Mouse (Mus musculus): ENCODE data around the gene Rapsn. TPM values are rescaled to one million over a fixed set of nuclear protein-coding genes. Genes with fewer than 3 reads are reported as not detected.

The Rapsn gene
- polyA plus RNA-seq, 1 experiment from 2014 or later = 3.5 TPM

DNA sequence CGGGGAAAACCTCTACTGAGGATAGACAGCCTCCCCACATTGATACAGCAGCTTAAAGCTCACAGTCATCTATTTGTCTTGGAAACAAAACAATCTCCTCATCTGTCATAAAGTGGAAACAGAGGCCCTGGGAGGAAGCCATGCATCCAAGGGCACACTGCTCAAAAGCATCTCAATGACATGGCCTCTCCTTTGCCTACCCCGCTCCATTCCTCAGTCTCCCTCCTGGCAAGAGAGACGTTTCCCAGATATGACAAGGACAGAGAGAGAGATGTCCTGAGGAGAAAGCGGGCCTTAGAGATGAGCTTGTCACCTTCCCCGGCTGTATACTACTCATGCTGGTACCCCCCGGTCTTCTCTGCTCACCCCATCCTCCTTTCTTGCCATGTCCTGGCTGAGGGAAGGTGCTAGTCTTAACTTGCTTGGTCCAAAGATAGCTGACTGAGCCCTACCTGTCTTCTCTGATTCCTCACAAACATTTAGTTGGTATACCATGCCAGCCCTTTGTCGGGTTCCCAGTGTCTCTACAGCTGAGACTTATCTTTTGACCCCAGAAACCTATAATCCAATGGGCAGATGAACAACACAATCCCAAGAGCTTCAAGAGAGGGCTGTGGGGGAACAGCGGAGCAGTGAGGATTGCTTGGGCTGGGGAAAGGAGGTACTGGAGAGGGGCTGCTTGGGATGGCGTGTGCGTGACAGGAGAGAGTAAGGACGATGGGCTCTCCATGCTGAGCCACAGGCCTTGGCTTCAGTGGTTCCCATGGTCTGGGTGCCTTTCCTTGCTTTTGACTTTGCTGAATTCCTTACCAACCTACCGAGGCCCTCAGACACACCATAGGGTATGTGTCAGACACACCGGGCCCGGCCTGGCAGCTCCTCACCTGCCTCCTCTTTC is 50.3 kb downstream of the Rapsn start:
- Histone ChIP-seq H3K9me3 (replicated peaks; ENCODE audit: control insufficient read depth, low read length) (no peaks in the 10 kb centered on the region), H3K4me1 (ENCODE audit: control insufficient read depth, insufficient read depth, low read length) (no peaks in the 10 kb centered on the region), H3K36me3 (replicated peaks; ENCODE audit: control insufficient read depth, insufficient read depth, low read depth, low read length) (no peaks in the 10 kb centered on the region), H3K27me3 (ENCODE audit: control insufficient read depth, insufficient read depth, low read length) (no peaks in the 10 kb centered on the region), H3K27ac (replicated peaks; ENCODE audit: low read depth, low read length) (no peak overlapping the region), H3K9ac (replicated peaks; ENCODE audit: low read length) (no peak overlapping the region), H3K4me2 (ENCODE audit: low read depth, low read length) (no peak overlapping the region), H3K4me3 (ENCODE audit: low read depth, low read length) (no peak overlapping the region)
- DNase-seq (ENCODE audit: low spot score) = no peak
- no peak for ATAC-seq (replicated peaks; ENCODE audit: insufficient number of reproducible peaks, low FRiP score, low TSS enrichment, low read depth)
- WGBS = 91% methylated on average over 14 of the region's 14 CpGs

DNA sequence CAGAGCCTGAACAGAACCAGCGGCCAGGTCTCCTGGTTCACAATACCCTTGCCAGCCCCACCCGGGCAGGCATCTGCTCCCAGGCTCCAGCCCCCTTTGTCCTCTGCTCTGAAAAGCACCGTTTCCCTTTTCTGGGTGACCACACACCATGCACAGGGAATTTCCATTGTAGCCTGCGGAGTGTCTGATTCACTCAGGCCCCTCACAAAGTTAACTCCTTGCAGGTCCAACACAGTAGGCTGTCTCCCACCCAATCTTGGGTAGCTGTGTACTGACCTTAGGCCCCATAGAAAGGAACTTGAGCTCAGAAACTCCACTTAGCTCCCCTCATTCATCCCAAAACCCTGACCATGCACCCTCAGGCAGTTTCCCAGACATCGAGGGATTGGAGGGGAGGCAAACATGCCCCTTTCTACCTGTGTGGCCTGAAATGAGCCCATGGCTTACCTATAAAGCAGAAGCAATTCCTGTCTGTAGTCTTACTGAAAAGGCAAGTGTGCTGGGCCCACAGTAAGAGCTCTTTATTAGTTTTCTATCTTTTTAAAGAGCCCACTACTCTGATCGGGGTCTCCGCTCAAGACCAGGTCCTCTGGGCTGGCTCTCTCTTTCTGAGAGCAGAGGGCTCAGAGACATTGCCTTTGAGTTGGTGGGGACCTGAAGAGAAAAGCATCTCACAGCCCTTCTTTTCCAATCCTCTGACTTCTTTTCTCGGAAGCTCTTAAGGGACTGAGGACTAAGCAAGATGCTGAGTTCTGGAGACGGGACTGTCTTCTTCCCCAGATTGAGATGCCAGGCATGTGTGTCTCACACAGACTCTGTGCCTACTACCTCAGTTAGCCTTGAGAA is 51.2 kb downstream of the Rapsn start:
- H3K9ac ChIP-seq (replicated peaks; ENCODE audit: low read length) = no peak overlapping the region
- H3K27ac ChIP-seq (replicated peaks; ENCODE audit: low read depth, low read length) = no peak overlapping the region
- 62% methylated on average over 9 of the region's 9 CpGs for WGBS

DNA sequence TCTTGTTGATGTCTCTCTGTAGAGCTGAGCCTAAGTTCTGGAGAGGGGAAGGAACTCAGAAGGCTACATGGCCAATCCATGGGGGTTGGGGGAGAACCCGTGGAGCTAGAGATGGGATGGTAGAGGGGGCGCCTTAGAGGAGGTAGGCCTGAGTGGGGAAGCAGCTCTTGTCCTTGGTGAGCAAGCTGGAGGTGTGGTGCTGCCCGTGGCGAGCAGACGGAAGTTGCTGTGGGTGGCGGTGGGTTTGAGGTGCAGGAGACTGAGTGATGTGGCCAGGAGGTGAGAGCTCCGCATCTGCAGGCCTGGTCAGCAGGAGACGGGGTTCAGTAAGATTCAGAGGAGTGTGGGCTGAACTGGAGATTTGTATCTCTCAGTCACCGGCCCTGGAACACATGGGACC is 52.0 kb downstream of the Rapsn start:
- Histone ChIP-seq H3K9ac (replicated peaks; ENCODE audit: low read length) (no peak overlapping the region), H3K4me1 (ENCODE audit: control insufficient read depth, insufficient read depth, low read length) (no peaks in the 10 kb centered on the region), H3K36me3 (replicated peaks; ENCODE audit: control insufficient read depth, insufficient read depth, low read depth, low read length) (no peaks in the 10 kb centered on the region), H3K9me3 (replicated peaks; ENCODE audit: control insufficient read depth, low read length) (no peaks in the 10 kb centered on the region), H3K27me3 (ENCODE audit: control insufficient read depth, insufficient read depth, low read length) (no peaks in the 10 kb centered on the region), H3K27ac (replicated peaks; ENCODE audit: low read depth, low read length) (no peak overlapping the region), H3K4me3 (ENCODE audit: low read depth, low read length) (no peak overlapping the region), H3K4me2 (ENCODE audit: low read depth, low read length) (no peak overlapping the region)
- DNase-seq (ENCODE audit: low spot score) = no peak
- no peak for ATAC-seq (replicated peaks; ENCODE audit: insufficient number of reproducible peaks, low FRiP score, low TSS enrichment, low read depth)
- WGBS = 87% methylated on average over 9 of the region's 9 CpGs

More for the DNA sequence above, 51.2 kb downstream of the Rapsn start:
- ATAC-seq (replicated peaks; ENCODE audit: insufficient number of reproducible peaks, low FRiP score, low TSS enrichment, low read depth) (no peak), DNase-seq (ENCODE audit: low spot score) (no peak)
- H3K9me3 ChIP-seq (replicated peaks; ENCODE audit: control insufficient read depth, low read length) = no peaks in the 10 kb centered on the region
- H3K4me3 ChIP-seq (ENCODE audit: low read depth, low read length) = no peak overlapping the region
- no peak overlapping the region for H3K4me2 ChIP-seq (ENCODE audit: low read depth, low read length)
- H3K27me3 ChIP-seq (ENCODE audit: control insufficient read depth, insufficient read depth, low read length) = no peaks in the 10 kb centered on the region
- no peaks in the 10 kb centered on the region for H3K36me3 ChIP-seq (replicated peaks; ENCODE audit: control insufficient read depth, insufficient read depth, low read depth, low read length)
- no peaks in the 10 kb centered on the region for H3K4me1 ChIP-seq (ENCODE audit: control insufficient read depth, insufficient read depth, low read length)

DNA sequence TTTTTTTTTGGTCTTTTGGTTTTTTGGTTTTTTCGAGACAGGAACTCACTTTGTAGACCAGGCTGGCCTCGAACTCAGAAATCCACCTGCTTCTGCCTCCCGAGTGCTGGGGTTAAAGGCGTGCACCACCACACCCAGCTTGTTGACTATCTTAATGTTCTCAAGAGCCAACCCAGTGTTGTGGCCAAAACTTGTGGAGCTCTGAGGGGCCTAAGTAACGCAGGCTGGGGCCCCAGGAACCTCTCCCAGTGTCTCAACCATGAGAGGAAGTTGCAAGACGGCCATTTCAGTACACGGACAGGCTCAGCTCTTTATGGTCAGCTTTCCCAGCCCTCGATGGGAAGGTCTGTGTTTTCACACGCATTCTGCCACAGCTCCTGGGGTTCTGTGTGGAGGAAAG is 53.6 kb downstream of the Rapsn start:
- Histone ChIP-seq H3K4me3 (ENCODE audit: low read depth, low read length) (no peak overlapping the region), H3K9ac (replicated peaks; ENCODE audit: low read length) (no peak overlapping the region), H3K4me1 (ENCODE audit: control insufficient read depth, insufficient read depth, low read length) (no peaks in the 10 kb centered on the region), H3K27ac (replicated peaks; ENCODE audit: low read depth, low read length) (no peak overlapping the region), H3K9me3 (replicated peaks; ENCODE audit: control insufficient read depth, low read length) (no peaks in the 10 kb centered on the region), H3K4me2 (ENCODE audit: low read depth, low read length) (no peak overlapping the region), H3K36me3 (replicated peaks; ENCODE audit: control insufficient read depth, insufficient read depth, low read depth, low read length) (no peaks in the 10 kb centered on the region), H3K27me3 (ENCODE audit: control insufficient read depth, insufficient read depth, low read length) (no peaks in the 10 kb centered on the region)
- 77% methylated on average over 9 of the region's 9 CpGs for WGBS
- ATAC-seq (replicated peaks; ENCODE audit: insufficient number of reproducible peaks, low FRiP score, low TSS enrichment, low read depth) (no peak), DNase-seq (ENCODE audit: low spot score) (no peak)

DNA sequence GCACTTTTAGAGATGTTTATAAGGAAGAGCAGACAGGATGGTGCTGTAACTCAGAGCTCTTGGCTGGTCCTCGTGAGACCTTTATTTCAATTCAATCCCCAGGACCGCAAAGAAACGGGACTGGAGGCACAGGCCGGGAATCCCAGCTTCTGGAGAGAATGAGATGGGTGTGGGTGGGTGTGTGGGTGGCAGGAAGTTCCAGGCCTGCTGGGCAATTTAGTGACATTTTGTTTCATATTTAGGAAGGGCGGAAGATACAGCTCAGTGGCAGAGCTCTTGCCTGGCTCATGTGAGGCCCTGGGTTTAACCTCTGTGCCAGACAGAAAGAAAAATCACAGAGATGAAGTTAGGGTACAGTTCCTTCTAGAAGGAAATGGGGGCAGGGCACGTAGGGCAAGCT is 54.8 kb downstream of the Rapsn start:
- no peak overlapping the region for H3K4me3 ChIP-seq (ENCODE audit: low read depth, low read length)
- DNase-seq (ENCODE audit: low spot score) (no peak), ATAC-seq (replicated peaks; ENCODE audit: insufficient number of reproducible peaks, low FRiP score, low TSS enrichment, low read depth) (no peak)
- no peaks in the 10 kb centered on the region for H3K36me3 ChIP-seq (replicated peaks; ENCODE audit: control insufficient read depth, insufficient read depth, low read depth, low read length)
- no peaks in the 10 kb centered on the region for H3K4me1 ChIP-seq (ENCODE audit: control insufficient read depth, insufficient read depth, low read length)
- no peaks in the 10 kb centered on the region for H3K9me3 ChIP-seq (replicated peaks; ENCODE audit: control insufficient read depth, low read length)
- H3K9ac ChIP-seq (replicated peaks; ENCODE audit: low read length) = no peak overlapping the region
- H3K4me2 ChIP-seq (ENCODE audit: low read depth, low read length) = no peak overlapping the region
- no peak overlapping the region for H3K27ac ChIP-seq (replicated peaks; ENCODE audit: low read depth, low read length)
- 80% methylated on average over 6 of the region's 6 CpGs for WGBS
- H3K27me3 ChIP-seq (ENCODE audit: control insufficient read depth, insufficient read depth, low read length) = no peaks in the 10 kb centered on the region

DNA sequence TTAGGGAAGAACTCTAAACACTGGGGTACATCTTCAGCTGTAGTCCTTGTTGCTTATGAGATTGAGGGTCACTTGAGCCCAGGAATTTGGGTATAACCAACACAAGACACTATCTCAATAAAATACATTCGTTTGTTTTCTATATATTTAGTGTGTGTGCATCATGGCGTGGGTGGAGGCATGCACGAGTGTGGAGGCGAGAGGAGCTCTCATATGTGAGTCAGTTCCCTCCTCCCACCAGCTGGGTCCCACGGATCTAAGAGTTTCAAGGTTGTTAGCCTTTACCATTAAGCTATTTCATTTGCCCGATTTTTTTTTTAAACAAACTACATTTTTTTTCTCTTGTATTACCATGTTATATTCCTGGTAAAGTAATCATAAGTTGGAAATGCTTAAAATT is 55.4 kb downstream of the Rapsn start:
- DNase-seq (ENCODE audit: low spot score) = no peak
- WGBS = 72% methylated on average over 6 of the region's 6 CpGs
- Histone ChIP-seq H3K36me3 (replicated peaks; ENCODE audit: control insufficient read depth, insufficient read depth, low read depth, low read length) (no peaks in the 10 kb centered on the region), H3K4me1 (ENCODE audit: control insufficient read depth, insufficient read depth, low read length) (no peaks in the 10 kb centered on the region), H3K4me2 (ENCODE audit: low read depth, low read length) (no peak overlapping the region), H3K4me3 (ENCODE audit: low read depth, low read length) (no peak overlapping the region), H3K9ac (replicated peaks; ENCODE audit: low read length) (no peak overlapping the region), H3K27ac (replicated peaks; ENCODE audit: low read depth, low read length) (no peak overlapping the region), H3K27me3 (ENCODE audit: control insufficient read depth, insufficient read depth, low read length) (no peaks in the 10 kb centered on the region), H3K9me3 (replicated peaks; ENCODE audit: control insufficient read depth, low read length) (no peaks in the 10 kb centered on the region)
- ATAC-seq (replicated peaks; ENCODE audit: insufficient number of reproducible peaks, low FRiP score, low TSS enrichment, low read depth) = no peak

All from embryonic facial prominence, embryonic 11.5 days (tissue).